In the genomic region with DNA sequence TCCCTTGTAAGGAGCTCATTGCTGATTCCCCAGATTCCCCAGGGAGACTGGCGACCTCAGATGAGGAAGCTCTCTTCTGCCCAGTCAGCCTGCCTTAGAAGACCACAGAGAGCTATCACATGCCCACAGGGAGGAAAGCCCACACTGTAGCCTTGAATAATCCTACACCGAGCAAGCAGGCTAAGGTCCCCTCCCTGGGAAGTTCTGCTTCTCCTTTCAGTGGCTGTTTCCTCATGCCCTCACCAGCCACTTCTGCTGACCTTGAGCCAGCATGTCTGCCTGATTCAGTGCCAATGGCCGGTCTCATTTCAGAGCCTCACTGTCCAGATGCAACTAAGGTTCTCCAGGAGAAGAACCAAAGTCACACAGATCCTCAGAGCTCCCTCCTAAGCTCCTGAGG, we compare ENCODE assay signal across 11 mouse cellular contexts. TPM values are rescaled to one million over a fixed set of nuclear protein-coding genes. Genes with fewer than 3 reads are reported as not detected.
DNase-seq lines count a peak whose midpoint lies in the region; ATAC-seq and TF ChIP-seq lines count a peak whose summit lies in the region.
"Had no signal": no experiment of that assay in that cellular context is flagged by ENCODE, and none has a peak within 500 bp of the region (broad histone marks: within the 10 kb centered on the region; RNA-seq: fewer than 3 reads in every experiment).

No protein-coding gene starts in this region.

- no peaks in the 10 kb centered on the region for H3K9me3 ChIP-seq in stomach, embryonic 16.5 days (replicated peaks; ENCODE audit: control insufficient read depth, low read length)

- H3K27ac ChIP-seq in gastrocnemius, adult 2 months, result peak overlapping the region; percentile 67
- peak overlapping the region; percentile 0; the same call in 1 of the 2 replicates for H3K27ac ChIP-seq in stomach, embryonic 16.5 days (ENCODE audit: low read length)
- H3K27ac ChIP-seq: left cerebral cortex, adult 2 months had no signal

- 75% methylated on average over 3 of the region's 3 CpGs for WGBS in stomach, embryonic 16.5 days

- intact Hi-C loops in gastrocnemius, adult 2 months (cut with DNase I), result no loop called here
- intact Hi-C loops in heart, postnatal 36 days (cut with DNase I), result loop anchor here (2.0 kb wide), 1 partner anchor 14 kb away; no protein-coding TSS in a partner anchor

- peaks cover 34% of the 10 kb centered on the region for H3K4me1 ChIP-seq in stomach, embryonic 16.5 days (ENCODE audit: control insufficient read depth, insufficient read depth, low read length)

- DNase-seq in gastrocnemius, adult 2 months, result peak; percentile 70
- no peak for DNase-seq in gastrocnemius, postnatal 4 days (ENCODE audit: low spot score in 2 of 2)
- peak; percentile 48 to 56 for DNase-seq in right cerebral cortex, postnatal 10 days (ENCODE audit: low spot score in 2 of 2)
- DNase-seq in right cerebral cortex, adult 2 months (ENCODE audit: low spot score in 2 of 2), result no peak
- peak; percentile 38 to 55 for DNase-seq in heart, postnatal 36 days
- no peak for DNase-seq in right cerebral cortex, postnatal 14 days
- no peak for DNase-seq in frontal cortex, postnatal 10 days (ENCODE audit: low spot score in 2 of 2)
- DNase-seq: forebrain, postnatal 0 days; thymus, adult 18-20 months had no signal

- H3K36me3 ChIP-seq in stomach, embryonic 16.5 days (ENCODE audit: control insufficient read depth, insufficient read depth, low read length), result no peaks in the 10 kb centered on the region

- H3K27me3 ChIP-seq in stomach, embryonic 16.5 days (ENCODE audit: control insufficient read depth, insufficient read depth, low read length), result no peaks in the 10 kb centered on the region

- no peak for ATAC-seq in stomach, embryonic 16.5 days (ENCODE audit: insufficient read depth, low FRiP score)
- ATAC-seq: forebrain, postnatal 0 days had no signal

- no peak overlapping the region for H3K4me2 ChIP-seq in stomach, embryonic 16.5 days (ENCODE audit: low read depth, low read length)

- no peak overlapping the region for H3K4me3 ChIP-seq in gastrocnemius, adult 2 months
- H3K4me3 ChIP-seq in stomach, embryonic 16.5 days (replicated peaks; ENCODE audit: low read length), result no peak overlapping the region
- H3K4me3 ChIP-seq: left cerebral cortex, adult 2 months had no signal

- no peak for TF ChIP-seq CTCF in gastrocnemius, adult 2 months (IDR thresholded peaks at IDR 0.05)

- H3K9ac ChIP-seq in stomach, embryonic 16.5 days (ENCODE audit: low read length), result no peak overlapping the region
- H3K9ac ChIP-seq: forebrain, postnatal 0 days had no signal

RNA-seq across cellular contexts. Expression of a gene that starts 3.0 kb away (rescaled TPM):
- 10 to 100 TPM; 12.7 to 14.2 TPM for total RNA-seq in gastrocnemius, adult 2 months (2021)
- 10 to 100 TPM; 15.6 to 15.9 TPM for total RNA-seq in gastrocnemius, postnatal 4 days (2021)
- 10 to 100 TPM; 50.0 to 53.3 TPM for total RNA-seq in heart, postnatal 36 days (2021)
- 34.0 and 35.2 TPM in 2 replicates for polyA plus RNA-seq in stomach, embryonic 16.5 days (2015; fragmentation: Nextera tagmentation; extraction: Ambion mirVana)

RNA-seq across cellular contexts. Expression of a gene that starts 15.8 kb away (rescaled TPM):
- 1 to 10 TPM; 1.2 to 3.6 TPM for total RNA-seq in gastrocnemius, adult 2 months (2021)
- total RNA-seq in gastrocnemius, postnatal 4 days (2021), result 10 to 100 TPM; 28.7 to 39.2 TPM
- 10 to 100 TPM; 49.5 to 55.2 TPM for total RNA-seq in heart, postnatal 36 days (2021)
- 161 and 175 TPM in 2 replicates for polyA plus RNA-seq in stomach, embryonic 16.5 days (2015; fragmentation: Nextera tagmentation; extraction: Ambion mirVana)

Comparison
In these comparisons a context has a peak if more than half of its experiments do, and no peak if none do; other contexts are left out.
1. DNase-seq: peak in gastrocnemius, adult 2 months (single experiment), right cerebral cortex, postnatal 10 days (2 of 2) and heart, postnatal 36 days (2 of 2); none in gastrocnemius, postnatal 4 days (0 of 2), right cerebral cortex, adult 2 months (0 of 2), right cerebral cortex, postnatal 14 days (single experiment) and frontal cortex, postnatal 10 days (0 of 2).
2. RNA of a gene that starts 15.8 kb away (total RNA-seq): 49.5 to 55.2 TPM in heart, postnatal 36 days and 28.7 to 39.2 TPM in gastrocnemius, postnatal 4 days; 1.2 to 3.6 TPM in gastrocnemius, adult 2 months; every median in the first group is over 4 times any median in the second.